14 mouse cellular contexts compared by ENCODE assay signal in the genomic region with DNA sequence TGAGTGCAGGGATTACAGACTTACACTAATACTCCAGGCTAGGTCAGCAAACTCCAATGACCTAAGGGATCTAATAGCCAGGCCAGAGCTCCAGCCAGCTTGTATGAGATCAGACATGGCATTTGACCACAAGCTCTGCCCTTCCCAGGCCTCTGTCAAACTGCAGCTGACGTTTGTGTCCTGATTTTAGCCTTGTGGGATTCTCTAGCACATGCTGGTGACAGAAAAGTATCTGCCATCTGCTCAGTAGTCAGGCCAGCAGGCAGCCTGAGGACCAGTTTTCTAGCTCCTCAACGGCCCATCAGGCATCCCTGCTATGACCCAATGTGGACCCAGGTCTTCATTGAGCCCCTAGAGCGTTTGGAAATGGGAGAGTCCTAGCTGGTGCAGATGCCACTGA.
DNase-seq lines count a peak whose midpoint lies in the region.
"Had no signal": no experiment of that assay in that cellular context is flagged by ENCODE, and none has a peak within 500 bp of the region (broad histone marks: within the 10 kb centered on the region; RNA-seq: fewer than 3 reads in every experiment).

No protein-coding gene starts in this region.

- DNase-seq in gastrocnemius, adult 18-20 months (ENCODE audit: low spot score), result peak; percentile 70
- no peak for DNase-seq in gastrocnemius, postnatal 4 days (ENCODE audit: low spot score in 2 of 2)
- peak; percentile 77 for DNase-seq in cerebellum, adult 11 months
- DNase-seq in cerebellum, postnatal 10 days, result peak; percentile 48 to 53
- peak; percentile 64 for DNase-seq in retina, postnatal 1 day
- no peak for DNase-seq in MN1 (ENCODE audit: low spot score)
- no peak for DNase-seq in frontal cortex, adult 2 months (ENCODE audit: extremely low spot score in 1 of 2, low spot score in 1 of 2)
- DNase-seq in heart, postnatal 10 days, result no peak
- DNase-seq: adrenal gland, postnatal 36 days; forebrain, postnatal 0 days; kidney, adult 8-10 months; kidney, postnatal 14 days; lung, adult 2 months; thymus, postnatal 25 days had no signal

- intact Hi-C loops in heart, postnatal 10 days (cut with DNase I), result loop anchor here (5.0 kb wide), 1 partner anchor 45 kb away; no protein-coding TSS in a partner anchor

Comparison
In these comparisons a context has a peak if more than half of its experiments do, and no peak if none do; other contexts are left out.
1. DNase-seq: peak in gastrocnemius, adult 18-20 months (single experiment), cerebellum, adult 11 months (single experiment), cerebellum, postnatal 10 days (2 of 2) and retina, postnatal 1 day (single experiment); none in gastrocnemius, postnatal 4 days (0 of 2), MN1 (single experiment), frontal cortex, adult 2 months (0 of 2) and heart, postnatal 10 days (0 of 2).